24 mouse cellular contexts compared by ENCODE assay signal in the genomic region with DNA sequence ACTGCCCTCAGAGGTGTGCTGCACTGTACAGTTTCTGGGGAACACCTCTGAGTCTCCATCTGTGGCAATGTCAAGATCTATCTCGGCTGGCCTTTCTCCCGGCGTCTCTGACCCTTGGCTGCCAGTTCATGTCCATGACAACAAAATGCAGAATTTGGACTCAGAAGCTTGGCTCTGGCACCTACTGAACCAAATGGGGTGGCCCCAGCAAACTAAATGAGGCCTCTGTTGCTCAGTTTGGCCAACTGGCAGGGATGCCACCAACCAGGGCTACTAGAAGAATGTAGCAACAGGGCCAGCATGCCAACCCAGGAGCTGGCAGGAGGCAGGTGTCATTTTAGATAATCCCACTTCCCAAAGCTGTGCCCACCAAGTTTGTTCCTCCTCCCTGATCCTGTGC.
A peak's percentile ranks its signal among the peaks of the same experiment; 100 is the strongest.
DNase-seq lines count a peak whose midpoint lies in the region; ATAC-seq and TF ChIP-seq lines count a peak whose summit lies in the region.
"Had no signal": no experiment of that assay in that cellular context is flagged by ENCODE, and none has a peak within 500 bp of the region (broad histone marks: within the 10 kb centered on the region; RNA-seq: fewer than 3 reads in every experiment).

No protein-coding gene starts in this region.

- H3K4me1 ChIP-seq in kidney, embryonic 16.5 days (ENCODE audit: insufficient read depth, low read length), result no peaks in the 10 kb centered on the region
- H3K4me1 ChIP-seq: forebrain, embryonic 10.5 days; intestine, embryonic 15.5 days; liver, embryonic 15.5 days; lung, embryonic 15.5 days; megakaryocyte, embryonic 14.5 days; midbrain, embryonic 13.5 days; neural tube, embryonic 12.5 days had no signal

- H3K27me3 ChIP-seq in kidney, embryonic 16.5 days (ENCODE audit: insufficient read depth, low read length), result no peaks in the 10 kb centered on the region
- H3K27me3 ChIP-seq: CH12.LX; intestine, embryonic 15.5 days; liver, embryonic 15.5 days; lung, embryonic 15.5 days; megakaryocyte, embryonic 14.5 days; midbrain, embryonic 13.5 days; neural tube, embryonic 12.5 days had no signal

- no peaks in the 10 kb centered on the region for H3K36me3 ChIP-seq in kidney, embryonic 16.5 days (ENCODE audit: insufficient read depth, low read length)
- H3K36me3 ChIP-seq: forebrain, embryonic 10.5 days; intestine, embryonic 15.5 days; liver, embryonic 15.5 days; lung, embryonic 15.5 days; midbrain, embryonic 13.5 days; neural tube, embryonic 12.5 days had no signal

- ATAC-seq in cerebellum, adult (ENCODE audit: insufficient number of reproducible peaks, low FRiP score, low TSS enrichment), result no peak
- ATAC-seq in kidney, embryonic 16.5 days (ENCODE audit: low FRiP score, low TSS enrichment), result no peak
- ATAC-seq: activated CD4-positive, CD25-positive, alpha-beta regulatory T cell, adult 4 months; intestine, embryonic 15.5 days; midbrain, embryonic 13.5 days had no signal

- WGBS in kidney, embryonic 16.5 days, result 92% methylated on average over 3 of the region's 3 CpGs

- peak; percentile 65 to 75 for DNase-seq in cerebellum, postnatal 10 days
- DNase-seq in kidney, adult 11 months, result peak; percentile 30
- DNase-seq in layer of hippocampus, adult 2 months (ENCODE audit: low spot score in 2 of 2), result no peak
- no peak for DNase-seq in layer of hippocampus, postnatal 36 days
- peak; percentile 42 for DNase-seq in Muller cell, postnatal 12 days (ENCODE audit: inconsistent ontology term)
- DNase-seq in ovary, postnatal 10 days (ENCODE audit: low spot score), result no peak
- DNase-seq: adrenal gland, postnatal 25 days; B cell, adult 2 months; gastrocnemius, adult 2 months; lung, postnatal 36 days; retina, postnatal 1 day; thymus, postnatal 14 days had no signal

- TF ChIP-seq CTCF in layer of hippocampus, adult 2 months (conservative IDR thresholded peaks at IDR 0.05), result no peak

- no peak overlapping the region for H3K4me2 ChIP-seq in kidney, embryonic 16.5 days (replicated peaks; ENCODE audit: low read depth, low read length)
- H3K4me2 ChIP-seq: hindbrain, embryonic 14.5 days; intestine, embryonic 15.5 days; liver, embryonic 15.5 days; lung, embryonic 15.5 days; midbrain, embryonic 13.5 days; neural tube, embryonic 12.5 days had no signal

- H3K9ac ChIP-seq in kidney, embryonic 16.5 days (replicated peaks; ENCODE audit: low read length), result no peak overlapping the region
- H3K9ac ChIP-seq: hindbrain, embryonic 14.5 days; intestine, embryonic 15.5 days; liver, embryonic 15.5 days; lung, embryonic 15.5 days; midbrain, embryonic 13.5 days; neural tube, embryonic 12.5 days had no signal

- no peak overlapping the region for H3K27ac ChIP-seq in kidney, embryonic 16.5 days (ENCODE audit: low read length)
- peak overlapping the region; percentile 73 for H3K27ac ChIP-seq in layer of hippocampus, adult 2 months
- H3K27ac ChIP-seq: forebrain, embryonic 10.5 days; gastrocnemius, adult 2 months; hindbrain, embryonic 14.5 days; intestine, embryonic 15.5 days; liver, embryonic 15.5 days; lung, embryonic 15.5 days; midbrain, embryonic 13.5 days; neural tube, embryonic 12.5 days had no signal

- no peaks in the 10 kb centered on the region for H3K9me3 ChIP-seq in kidney, embryonic 16.5 days (ENCODE audit: low read length)
- H3K9me3 ChIP-seq: forebrain, embryonic 10.5 days; intestine, embryonic 15.5 days; liver, embryonic 15.5 days; lung, embryonic 15.5 days had no signal

- no peak overlapping the region for H3K4me3 ChIP-seq in kidney, embryonic 16.5 days (ENCODE audit: low read length)
- no peak overlapping the region for H3K4me3 ChIP-seq in layer of hippocampus, adult 2 months
- H3K4me3 ChIP-seq: forebrain, embryonic 10.5 days; gastrocnemius, adult 2 months; intestine, embryonic 15.5 days; liver, embryonic 15.5 days; lung, embryonic 15.5 days; megakaryocyte, embryonic 14.5 days; midbrain, embryonic 13.5 days; neural tube, embryonic 12.5 days had no signal

Comparison
In these comparisons a context has a peak if more than half of its experiments do, and no peak if none do; other contexts are left out.
1. DNase-seq: peak in cerebellum, postnatal 10 days (2 of 2), kidney, adult 11 months (single experiment) and Muller cell, postnatal 12 days (single experiment); none in layer of hippocampus, adult 2 months (0 of 2), layer of hippocampus, postnatal 36 days (0 of 2) and ovary, postnatal 10 days (single experiment).